Mouse (Mus musculus) CH12.LX (cell line): ENCODE measurements around the gene Tfr2. TPM values are rescaled to one million over a fixed set of nuclear protein-coding genes. Genes with fewer than 3 reads are reported as not detected.

Experiments
- DNase-seq: peaks from one replicate; pipeline ENCODE4 v3.0.0-alpha.2; 2013; ENCODE audit errors: extremely low read depth
- H3K27ac ChIP-seq: 2 replicates; pipeline ENCODE4 v1.5.1; 2012; ENCODE audit warnings: low read depth, mild to moderate bottlenecking, control low read depth, moderate library complexity; ENCODE audit not compliant: insufficient read depth
- H3K27me3 ChIP-seq: replicated peaks from 2 replicates; pipeline ENCODE3; 2012; ENCODE audit warnings: inconsistent platforms
- H3K36me3 ChIP-seq, 2 experiments: replicated peaks in 1 of 2; 2 replicates each; pipeline versions ENCODE3 to v1.6.1; 2012; ENCODE audit warnings: inconsistent platforms in 1 of 2, low read length in 1 of 2, mild to moderate bottlenecking in 1 of 2, mixed read lengths in 1 of 2, moderate library complexity in 1 of 2; ENCODE audit not compliant: control insufficient read depth in 1 of 2, insufficient read depth in 1 of 2
- H3K4me1 ChIP-seq, 2 experiments: 2 replicates each; pipeline ENCODE4 v1.6.1; 2012; ENCODE audit warnings: inconsistent platforms in 1 of 2, moderate library complexity in 1 of 2; ENCODE audit not compliant: insufficient read depth in 2 of 2, control insufficient read depth in 1 of 2
- H3K4me2 ChIP-seq: 2 replicates; pipeline ENCODE4 v1.6.1; 2012; ENCODE audit warnings: low read depth, mild to moderate bottlenecking, control low read depth; ENCODE audit not compliant: poor library complexity, insufficient read depth, severe bottlenecking
- H3K4me3 ChIP-seq, 3 experiments: fragments of 150-350 bp in 1 of 3; sonication (generic) in 1 of 3; replicated peaks in 1 of 3; 2 replicates each; pipeline versions ENCODE3 to v1.5.1; 2011 to 2012; ENCODE audit warnings: low read depth in 2 of 3, low read length in 2 of 3, mild to moderate bottlenecking in 2 of 3, moderate library complexity in 2 of 3, control low read depth in 1 of 3, improper control_type of control experiment in 1 of 3, inconsistent platforms in 1 of 3, mixed read lengths in 1 of 3; ENCODE audit not compliant: poor library complexity in 1 of 3
- H3K79me2 ChIP-seq: replicated peaks from 2 replicates; pipeline ENCODE4 v1.6.1; 2012; ENCODE audit warnings: mild to moderate bottlenecking, moderate library complexity; ENCODE audit not compliant: control insufficient read depth, poor library complexity, insufficient read depth, severe bottlenecking; ENCODE audit errors: extremely low read depth
- H3K9ac ChIP-seq: 2 replicates; pipeline ENCODE4 v1.6.1; 2012; ENCODE audit warnings: low read depth, mild to moderate bottlenecking, control low read depth, moderate library complexity; ENCODE audit not compliant: insufficient read depth
- H3K9me3 ChIP-seq: replicated peaks from 2 replicates; pipeline ENCODE3; 2012; ENCODE audit warnings: low read length, inconsistent platforms, mixed read lengths
- ELF1 ChIP-seq: IDR thresholded peaks from 2 replicates; pipeline ENCODE4 v1.6.1; 2014; ENCODE audit warnings: low read depth, mild to moderate bottlenecking, inconsistent platforms, low read length, improper control_type of control experiment
- EP300 ChIP-seq: IDR thresholded peaks from 2 replicates; pipeline ENCODE4 v1.6.1; 2011; ENCODE audit warnings: low read length, improper control_type of control experiment
- ETS1 ChIP-seq: conservative IDR thresholded peaks from 2 replicates; pipeline ENCODE4 v1.6.1; 2012; ENCODE audit warnings: low read depth, mild to moderate bottlenecking, inconsistent platforms, low read length, improper control_type of control experiment, moderate library complexity
- GABPA ChIP-seq: IDR thresholded peaks from 2 replicates; pipeline ENCODE4 v1.6.1; 2012; ENCODE audit warnings: low read depth, low read length, improper control_type of control experiment, inconsistent platforms; ENCODE audit not compliant: insufficient replicate concordance
- HCFC1 ChIP-seq: IDR thresholded peaks from 2 replicates; pipeline ENCODE4 v1.6.1; 2012; ENCODE audit warnings: low read depth, mild to moderate bottlenecking, inconsistent platforms, low read length, improper control_type of control experiment
- JUN ChIP-seq: IDR thresholded peaks from 2 replicates; pipeline ENCODE4 v1.6.1; 2011; ENCODE audit warnings: low read depth, mild to moderate bottlenecking, low read length, improper control_type of control experiment, moderate library complexity; ENCODE audit not compliant: insufficient read depth
- JUND ChIP-seq: conservative IDR thresholded peaks from 2 replicates; pipeline ENCODE4 v1.6.1; 2011; ENCODE audit warnings: low read depth, low read length, improper control_type of control experiment
- MAFK ChIP-seq: IDR thresholded peaks from 2 replicates; pipeline ENCODE4 v1.6.1; 2011; ENCODE audit warnings: low read length, improper control_type of control experiment; ENCODE audit not compliant: insufficient replicate concordance
- MAZ ChIP-seq: IDR thresholded peaks from 2 replicates; pipeline ENCODE4 v1.6.1; 2012; ENCODE audit warnings: low read depth, mild to moderate bottlenecking, inconsistent platforms, low read length, improper control_type of control experiment, moderate library complexity
- MXI1 ChIP-seq: IDR thresholded peaks from 2 replicates; pipeline ENCODE4 v1.6.1; 2011; ENCODE audit warnings: mild to moderate bottlenecking, low read depth, low read length, improper control_type of control experiment
- MYC ChIP-seq: IDR thresholded peaks from 2 replicates; pipeline ENCODE4 v1.6.1; 2011; ENCODE audit warnings: low read depth, mild to moderate bottlenecking, improper control_type of control experiment, low read length
- RCOR1 ChIP-seq: conservative IDR thresholded peaks from 2 replicates; pipeline ENCODE4 v1.6.1; 2012; ENCODE audit warnings: low read depth, mild to moderate bottlenecking, inconsistent platforms, low read length, improper control_type of control experiment
- TCF12 ChIP-seq: IDR thresholded peaks from 2 replicates; pipeline ENCODE4 v1.6.1; 2014; ENCODE audit warnings: low read depth, mild to moderate bottlenecking, inconsistent platforms, low read length, improper control_type of control experiment
- UBTF ChIP-seq: IDR thresholded peaks from 2 replicates; pipeline ENCODE4 v1.6.1; 2012; ENCODE audit warnings: low read depth, mild to moderate bottlenecking, inconsistent platforms, low read length, improper control_type of control experiment, moderate library complexity
- USF1 ChIP-seq: IDR thresholded peaks from 2 replicates; pipeline ENCODE4 v1.6.1; 2014; ENCODE audit warnings: low read depth, mild to moderate bottlenecking, inconsistent platforms, low read length, improper control_type of control experiment
- ZKSCAN1 ChIP-seq: IDR thresholded peaks from 2 replicates; pipeline ENCODE4 v1.6.1; 2012; ENCODE audit warnings: low read depth, inconsistent platforms, low read length, improper control_type of control experiment, borderline replicate concordance
- dilution Hi-C: fragments of 300-500 bp; cut with MboI; formaldehyde crosslinking; loops from 2 replicates; pipeline ENCODE4 v1.14.3; 2020; ENCODE audit warnings: low sequenced_read_pairs; ENCODE audit not compliant: extremely low pct_unique_long_range_greater_than_20kb, extremely low pct_ligation_motif_present
- in situ Hi-C: fragments of 300-500 bp; cut with MboI; formaldehyde crosslinking; loops from 3 replicates; pipeline ENCODE4 v1.14.3; 2019; ENCODE audit warnings: low sequenced_read_pairs, low pct_ligation_motif_present, low pct_unique_long_range_greater_than_20kb, mixed read lengths
- polyA plus RNA-seq: library from polyadenylated mRNA; unstranded; fragments of >175 nt; gene quantifications from 2 replicates; pipeline ENCODE4 v1.2.1, GENCODE M21; 2012; ENCODE audit warnings: low read depth; ENCODE audit not compliant: insufficient read length
- total RNA-seq, 2 experiments: library from RNA; depleted of rRNA; stranded (reverse); fragments of 300-350 nt in 1 of 2; fragments of >200 nt in 1 of 2; gene quantifications; 2 replicates each; pipeline ENCODE4 v1.2.3; 2012 to 2014

The Tfr2 gene
- total and polyA plus RNA-seq, 3 experiments: 0.67 to 2.2 (median 2.2) TPM

DNA sequence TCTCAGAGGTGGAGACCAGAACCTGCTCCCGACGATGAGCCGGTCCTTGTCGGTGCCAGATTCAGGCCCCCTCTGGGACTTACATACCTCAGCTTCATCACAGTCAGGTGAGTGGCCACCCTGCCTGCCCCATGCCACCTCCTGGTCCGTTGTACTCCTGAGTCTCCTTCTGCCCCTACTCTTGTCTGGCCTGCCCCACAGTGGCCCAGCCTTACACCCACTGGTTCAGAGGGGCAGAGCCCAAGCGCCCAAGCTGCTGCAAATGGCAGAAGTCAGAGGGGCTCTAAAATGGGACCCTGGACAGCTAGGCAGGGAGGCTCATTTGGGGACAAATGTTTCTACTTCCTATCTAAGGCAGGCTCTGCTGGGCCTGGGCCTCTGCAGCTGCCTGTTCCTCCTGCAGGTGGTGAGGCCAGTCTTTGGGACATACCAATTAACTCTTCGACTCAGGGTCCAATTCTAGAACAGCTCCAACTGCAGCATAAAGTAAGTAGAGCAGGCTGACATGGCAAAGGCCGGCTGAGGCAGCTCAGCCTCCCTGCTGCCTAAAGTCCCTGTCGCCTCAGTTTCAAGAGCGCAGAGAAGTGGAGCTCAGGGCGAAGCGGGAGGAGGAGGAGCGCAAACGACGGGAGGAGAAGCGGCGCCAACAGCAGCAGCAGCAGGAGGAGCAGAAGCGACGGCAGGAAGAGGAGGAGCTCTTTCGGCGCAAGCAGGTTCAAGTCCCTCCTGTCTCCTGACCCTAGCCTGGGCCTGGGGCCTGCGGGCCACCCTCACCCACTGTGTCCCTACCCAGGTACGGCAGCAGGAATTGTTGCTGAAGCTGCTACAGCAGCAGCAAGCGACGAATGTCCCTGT lies 46.0 kb upstream of the Tfr2 start:
- in situ Hi-C loops: loop anchor here (25.0 kb wide), 1 partner anchor 239 kb away; no protein-coding TSS in a partner anchor
- no peak for TF ChIP-seq MAFK
- TF ChIP-seq EP300: no peak
- no peak for TF ChIP-seq MAZ
- no peak for TF ChIP-seq MYC
- TF ChIP-seq UBTF: no peak
- no peak for TF ChIP-seq JUND
- TF ChIP-seq, all 38 proteins: peak for 0
- Histone ChIP-seq H3K4me2 (no peak overlapping the region), H3K9me3 (no peaks in the 10 kb centered on the region), H3K79me2 (no peaks in the 10 kb centered on the region), H3K4me3 (no peak overlapping the region), H3K4me1 (peaks cover 0 to 18% of the 10 kb centered on the region in 2 experiments; a peak in 2 of 4 replicates), H3K9ac (no peak overlapping the region), H3K27ac (no peak overlapping the region), H3K36me3 (peaks cover 91 to 99% of the 10 kb centered on the region in 2 experiments), H3K27me3 (no peaks in the 10 kb centered on the region)
- DNase-seq: no peak
- dilution Hi-C loops: no loop called here

DNA sequence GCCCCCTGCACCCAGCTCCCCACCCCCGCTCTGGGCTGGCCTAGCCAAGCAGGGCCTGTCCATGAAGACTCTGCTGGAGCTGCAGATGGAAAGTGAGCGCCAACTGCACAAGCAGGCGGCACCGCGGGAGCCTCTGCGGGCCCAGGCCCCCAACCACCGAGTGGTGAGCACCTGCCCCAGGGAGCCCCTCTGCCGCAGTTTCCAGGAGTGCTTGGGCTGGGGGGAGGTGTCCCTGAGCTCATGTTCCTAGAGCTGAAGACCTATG lies 45.5 kb upstream of the Tfr2 start:
- in situ Hi-C loops (loop anchor here (25.0 kb wide), 1 partner anchor 238 kb away; no protein-coding TSS in a partner anchor), dilution Hi-C loops (no loop called here)
- no peak overlapping the region for H3K27ac ChIP-seq
- DNase-seq: no peak
- no peak for TF ChIP-seq ELF1
- no peak for TF ChIP-seq EP300
- no peak for TF ChIP-seq ZKSCAN1
- no peak for TF ChIP-seq MYC
- no peak for TF ChIP-seq TCF12
- TF ChIP-seq HCFC1: no peak
- no peak for TF ChIP-seq JUN
- no peak for TF ChIP-seq RCOR1
- TF ChIP-seq MAZ: no peak
- TF ChIP-seq USF1: no peak
- no peak for TF ChIP-seq MXI1
- no peak for TF ChIP-seq ETS1
- no peak for TF ChIP-seq GABPA
- H3K4me1 ChIP-seq: peaks cover 0 to 22% of the 10 kb centered on the region in 2 experiments; a peak in 2 of 4 replicates
- peaks cover 91 to 99% of the 10 kb centered on the region in 2 experiments for H3K36me3 ChIP-seq
- no peak overlapping the region for H3K9ac ChIP-seq
- no peaks in the 10 kb centered on the region for H3K27me3 ChIP-seq
- no peak overlapping the region for H3K4me2 ChIP-seq
- no peaks in the 10 kb centered on the region for H3K79me2 ChIP-seq
- H3K4me3 ChIP-seq: no peak overlapping the region
- H3K9me3 ChIP-seq: no peaks in the 10 kb centered on the region
